Mouse (Mus musculus): ENCODE measurements at regions not wholly inside any gene's neighbourhood (a gene's known extent, or its start where the extent isn't known, plus 50 kb on each side); places are given as distances from the start of the nearest gene placed in this dataset.

DNA sequence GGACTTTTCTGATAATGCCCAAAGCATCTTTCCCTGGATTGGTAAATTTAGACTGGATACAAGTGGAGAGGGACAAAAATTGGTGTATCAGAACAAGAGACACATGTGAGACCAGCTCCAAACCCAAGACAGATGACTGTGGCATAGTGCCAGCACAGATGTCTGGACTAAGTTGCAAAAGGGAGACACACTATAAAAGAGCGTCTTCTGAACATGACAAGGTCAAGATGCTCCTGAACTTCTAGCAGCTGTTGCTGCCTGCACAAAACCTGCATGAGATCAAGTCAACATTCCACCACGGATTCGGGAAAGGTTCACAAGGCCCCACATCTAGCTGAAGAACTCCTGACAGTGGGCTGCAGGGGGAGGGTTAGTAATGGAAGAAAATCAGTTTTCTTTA lies 229.2 kb upstream of the P2ry1 start:
- Histone ChIP-seq H3K36me3 (ENCODE audit: control insufficient read depth, insufficient read depth, low read length) (no peaks in the 10 kb centered on the region), H3K4me1 (ENCODE audit: control insufficient read depth, insufficient read depth, low read length) (no peaks in the 10 kb centered on the region), H3K27me3 (ENCODE audit: control insufficient read depth, insufficient read depth, low read length) (no peaks in the 10 kb centered on the region), H3K27ac (ENCODE audit: control insufficient read depth, insufficient read depth, low read depth, low read length) (no peak overlapping the region), H3K4me3 (ENCODE audit: control insufficient read depth, low read depth, low read length) (no peak overlapping the region)
- TF ChIP-seq CTCF (IDR thresholded peaks at IDR 0.05; ENCODE audit: control insufficient read depth, insufficient read depth, insufficient replicate concordance, low read depth, low read length): no peak
- no peak for TF ChIP-seq POLR2A (IDR thresholded peaks at IDR 0.05; ENCODE audit: control insufficient read depth, low read depth, low read length)

DNA sequence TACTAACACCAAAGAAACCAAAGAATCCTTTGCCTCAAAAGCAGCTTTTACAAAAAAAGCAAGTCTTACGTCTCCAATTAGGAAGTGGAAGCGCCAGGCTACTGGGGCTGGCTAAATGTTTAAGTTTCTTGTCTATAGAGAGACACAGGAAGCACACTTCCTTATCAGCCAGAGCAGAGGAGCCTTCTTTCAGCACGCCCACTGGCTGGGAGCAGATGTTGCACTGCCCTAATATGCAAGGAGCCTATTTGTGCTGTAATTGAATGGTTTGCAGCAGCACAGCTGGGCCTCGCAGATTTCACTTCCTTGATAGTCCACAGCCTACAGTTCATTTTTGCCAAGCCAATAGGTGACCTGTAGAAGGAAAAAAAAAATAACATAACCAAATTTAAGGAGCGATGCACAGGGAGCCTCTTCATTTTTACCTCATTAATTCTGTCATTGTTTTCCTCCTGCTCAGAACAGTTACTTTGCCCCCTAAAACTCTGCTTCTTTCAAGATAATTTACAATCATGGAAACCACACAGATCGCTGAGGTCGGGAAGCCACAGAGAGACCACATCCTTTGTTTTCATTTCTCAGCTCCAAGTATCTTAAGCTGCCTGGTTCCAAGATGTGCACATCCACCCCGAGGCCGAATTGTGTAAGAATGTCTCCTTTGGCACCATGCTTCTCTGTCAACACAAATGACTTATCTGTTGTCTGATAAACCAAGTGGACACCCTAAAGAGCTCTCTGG lies 217.3 kb upstream of the P2ry1 start:
- Histone ChIP-seq H3K4me3 (ENCODE audit: control insufficient read depth, low read depth, low read length) (no peak overlapping the region), H3K27ac (ENCODE audit: control insufficient read depth, insufficient read depth, low read depth, low read length) (no peak overlapping the region), H3K36me3 (ENCODE audit: control insufficient read depth, insufficient read depth, low read length) (no peaks in the 10 kb centered on the region), H3K4me1 (ENCODE audit: control insufficient read depth, insufficient read depth, low read length) (no peaks in the 10 kb centered on the region), H3K27me3 (ENCODE audit: control insufficient read depth, insufficient read depth, low read length) (no peaks in the 10 kb centered on the region)
- TF ChIP-seq CTCF (IDR thresholded peaks at IDR 0.05; ENCODE audit: control insufficient read depth, insufficient read depth, insufficient replicate concordance, low read depth, low read length): no peak
- TF ChIP-seq POLR2A (IDR thresholded peaks at IDR 0.05; ENCODE audit: control insufficient read depth, low read depth, low read length): no peak

DNA sequence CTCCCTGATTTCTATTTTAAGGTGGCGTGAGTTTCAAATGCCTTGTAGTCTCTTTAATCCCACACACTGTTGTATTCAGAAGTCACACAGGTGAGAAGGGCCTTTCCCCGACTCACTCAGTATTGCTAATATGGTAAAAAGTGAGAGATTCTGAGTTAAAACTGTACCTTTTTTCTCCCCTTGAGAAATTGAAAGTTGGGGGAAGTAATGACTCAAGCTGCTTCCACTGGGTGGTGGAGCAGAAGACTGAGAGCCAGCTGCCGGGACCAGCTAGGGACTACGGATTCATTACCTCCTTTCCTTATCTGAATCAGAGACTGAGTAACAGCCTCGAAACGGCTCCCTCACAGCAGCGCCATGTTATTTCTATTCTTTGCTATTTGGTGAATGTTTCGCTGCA lies 214.6 kb upstream of the P2ry1 start:
- Histone ChIP-seq H3K36me3 (ENCODE audit: control insufficient read depth, insufficient read depth, low read length) (no peaks in the 10 kb centered on the region), H3K27ac (ENCODE audit: control insufficient read depth, insufficient read depth, low read depth, low read length) (no peak overlapping the region), H3K4me3 (ENCODE audit: control insufficient read depth, low read depth, low read length) (no peak overlapping the region), H3K27me3 (ENCODE audit: control insufficient read depth, insufficient read depth, low read length) (no peaks in the 10 kb centered on the region), H3K4me1 (ENCODE audit: control insufficient read depth, insufficient read depth, low read length) (no peaks in the 10 kb centered on the region)
- TF ChIP-seq CTCF (IDR thresholded peaks at IDR 0.05; ENCODE audit: control insufficient read depth, insufficient read depth, insufficient replicate concordance, low read depth, low read length) (no peak), POLR2A (IDR thresholded peaks at IDR 0.05; ENCODE audit: control insufficient read depth, low read depth, low read length) (no peak)

DNA sequence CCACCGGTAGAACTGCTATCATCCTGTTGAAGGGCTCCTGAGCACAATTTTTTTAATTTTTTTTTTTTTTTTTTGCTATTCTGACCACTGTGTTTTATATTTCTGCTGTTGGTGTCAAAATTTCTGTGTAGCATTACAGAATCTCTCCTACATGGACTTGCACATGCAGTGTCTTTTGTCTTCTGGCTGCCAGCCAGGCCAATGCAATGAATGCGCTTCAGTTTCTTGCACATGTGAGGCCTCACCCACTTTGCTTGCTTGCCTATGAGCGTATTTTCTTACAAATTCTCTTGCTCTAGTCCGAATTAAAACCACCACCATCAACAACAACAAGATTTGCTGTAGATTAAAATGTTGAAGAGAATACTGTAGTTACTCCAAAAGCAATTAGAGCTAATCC lies 213.2 kb upstream of the P2ry1 start:
- H3K4me1 ChIP-seq (ENCODE audit: control insufficient read depth, insufficient read depth, low read length): no peaks in the 10 kb centered on the region
- no peak overlapping the region for H3K4me3 ChIP-seq (ENCODE audit: control insufficient read depth, low read depth, low read length)
- H3K36me3 ChIP-seq (ENCODE audit: control insufficient read depth, insufficient read depth, low read length): no peaks in the 10 kb centered on the region
- no peaks in the 10 kb centered on the region for H3K27me3 ChIP-seq (ENCODE audit: control insufficient read depth, insufficient read depth, low read length)
- TF ChIP-seq POLR2A (IDR thresholded peaks at IDR 0.05; ENCODE audit: control insufficient read depth, low read depth, low read length) (no peak), CTCF (IDR thresholded peaks at IDR 0.05; ENCODE audit: control insufficient read depth, insufficient read depth, insufficient replicate concordance, low read depth, low read length) (no peak)
- H3K27ac ChIP-seq (ENCODE audit: control insufficient read depth, insufficient read depth, low read depth, low read length): no peak overlapping the region

DNA sequence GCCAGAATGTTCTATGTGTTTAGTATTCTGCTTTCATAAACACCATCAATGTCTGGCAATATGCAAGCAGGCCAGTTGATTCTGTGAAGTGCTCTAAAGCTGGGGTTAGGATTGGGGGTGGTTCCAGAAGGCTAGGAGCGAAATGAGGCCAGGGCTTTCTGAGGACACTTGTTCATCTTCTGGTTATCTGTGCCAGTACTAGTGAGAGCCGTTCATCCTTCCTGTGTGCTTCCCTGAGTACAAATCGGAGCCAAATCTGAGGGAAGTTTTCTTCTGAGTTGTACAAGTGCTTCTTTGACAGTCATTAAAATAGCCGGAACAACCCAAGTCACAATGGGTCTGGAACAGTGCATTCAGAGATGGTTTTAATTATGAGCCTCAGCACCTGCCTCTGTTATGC lies 210.4 kb upstream of the P2ry1 start:
- H3K27ac ChIP-seq (ENCODE audit: control insufficient read depth, insufficient read depth, low read depth, low read length): no peak overlapping the region
- H3K36me3 ChIP-seq (ENCODE audit: control insufficient read depth, insufficient read depth, low read length): no peaks in the 10 kb centered on the region
- H3K4me3 ChIP-seq (ENCODE audit: control insufficient read depth, low read depth, low read length): no peak overlapping the region
- no peaks in the 10 kb centered on the region for H3K27me3 ChIP-seq (ENCODE audit: control insufficient read depth, insufficient read depth, low read length)
- TF ChIP-seq POLR2A (IDR thresholded peaks at IDR 0.05; ENCODE audit: control insufficient read depth, low read depth, low read length) (no peak), CTCF (IDR thresholded peaks at IDR 0.05; ENCODE audit: control insufficient read depth, insufficient read depth, insufficient replicate concordance, low read depth, low read length) (no peak)
- no peaks in the 10 kb centered on the region for H3K4me1 ChIP-seq (ENCODE audit: control insufficient read depth, insufficient read depth, low read length)

DNA sequence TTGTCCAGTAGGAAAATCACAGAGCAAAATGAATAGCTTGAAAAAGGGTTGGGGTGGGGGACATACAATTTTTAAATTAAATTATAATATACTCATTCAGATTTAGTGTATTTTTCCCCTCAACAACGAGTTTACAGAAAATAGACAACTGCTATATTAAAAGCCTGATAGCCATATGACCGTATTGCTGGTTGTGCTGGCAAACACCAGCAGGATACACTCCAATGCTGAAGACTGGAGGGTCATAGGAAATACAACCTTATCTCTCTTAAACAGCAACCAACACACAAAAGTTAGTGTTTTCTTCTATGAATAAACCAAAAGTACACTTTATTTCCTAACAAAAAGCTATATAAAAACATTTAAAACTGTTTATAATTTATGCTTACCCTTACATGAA lies 206.4 kb upstream of the P2ry1 start:
- no peak overlapping the region for H3K27ac ChIP-seq (ENCODE audit: control insufficient read depth, insufficient read depth, low read depth, low read length)
- no peaks in the 10 kb centered on the region for H3K4me1 ChIP-seq (ENCODE audit: control insufficient read depth, insufficient read depth, low read length)
- no peaks in the 10 kb centered on the region for H3K27me3 ChIP-seq (ENCODE audit: control insufficient read depth, insufficient read depth, low read length)
- no peak overlapping the region for H3K4me3 ChIP-seq (ENCODE audit: control insufficient read depth, low read depth, low read length)
- no peaks in the 10 kb centered on the region for H3K36me3 ChIP-seq (ENCODE audit: control insufficient read depth, insufficient read depth, low read length)
- TF ChIP-seq POLR2A (IDR thresholded peaks at IDR 0.05; ENCODE audit: control insufficient read depth, low read depth, low read length) (no peak), CTCF (IDR thresholded peaks at IDR 0.05; ENCODE audit: control insufficient read depth, insufficient read depth, insufficient replicate concordance, low read depth, low read length) (no peak)

DNA sequence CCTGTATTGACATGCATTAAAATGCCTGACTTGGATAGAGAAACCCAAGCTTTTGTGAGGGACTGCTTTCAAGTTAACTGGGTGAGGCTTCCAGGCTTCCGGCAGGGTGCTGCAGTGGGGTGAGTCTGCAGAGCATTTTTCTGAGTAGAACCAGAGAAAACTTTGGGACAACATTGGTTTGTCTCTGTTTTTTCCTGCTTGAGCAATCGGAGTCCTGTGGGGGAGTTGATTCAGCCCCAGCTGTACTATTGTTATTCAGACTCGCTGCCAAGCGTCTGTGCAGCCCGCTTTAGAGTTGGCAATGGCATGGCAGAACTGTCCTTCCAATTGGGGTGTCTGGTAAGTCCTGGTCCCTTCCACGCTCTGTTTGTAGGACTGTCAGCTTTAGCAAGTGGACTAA lies 204.8 kb upstream of the P2ry1 start:
- Histone ChIP-seq H3K4me3 (ENCODE audit: control insufficient read depth, low read depth, low read length) (no peak overlapping the region), H3K27me3 (ENCODE audit: control insufficient read depth, insufficient read depth, low read length) (no peaks in the 10 kb centered on the region)

More for the DNA sequence above, 204.8 kb upstream of the P2ry1 start:
- Histone ChIP-seq H3K4me1 (ENCODE audit: control insufficient read depth, insufficient read depth, low read length) (no peaks in the 10 kb centered on the region), H3K27ac (ENCODE audit: control insufficient read depth, insufficient read depth, low read depth, low read length) (no peak overlapping the region), H3K36me3 (ENCODE audit: control insufficient read depth, insufficient read depth, low read length) (no peaks in the 10 kb centered on the region)
- TF ChIP-seq POLR2A (IDR thresholded peaks at IDR 0.05; ENCODE audit: control insufficient read depth, low read depth, low read length): no peak
- TF ChIP-seq CTCF (IDR thresholded peaks at IDR 0.05; ENCODE audit: control insufficient read depth, insufficient read depth, insufficient replicate concordance, low read depth, low read length): no peak

All from testis, adult 2 months (tissue).